7 mouse cellular contexts compared by ENCODE assay signal in genomic region chr8:84197922-84198774, GRCm38 (mm10). TPM values are rescaled to one million over a fixed set of nuclear protein-coding genes. Genes with fewer than 3 reads are reported as not detected.
DNase-seq lines count a peak whose midpoint lies in the region; ATAC-seq lines count a peak whose summit lies in the region.

No protein-coding gene starts in this region.

- H3K4me1 ChIP-seq in intestine, embryonic 14.5 days (replicated peaks; ENCODE audit: control insufficient read depth, insufficient read depth, low read length), result peaks cover 51% of the 10 kb centered on the region
- H3K4me1 ChIP-seq in midbrain, embryonic 10.5 days, result peaks cover 59% of the 10 kb centered on the region

- intact Hi-C loops in left cerebral cortex, postnatal 4 days (cut with DNase I), result no loop called here

- 2% methylated on average over 30 of the region's 30 CpGs for WGBS in intestine, embryonic 14.5 days
- 3% methylated on average over 30 of the region's 30 CpGs for WGBS in midbrain, embryonic 10.5 days

- no peaks in the 10 kb centered on the region for H3K9me3 ChIP-seq in intestine, embryonic 14.5 days (ENCODE audit: control insufficient read depth, low read length)
- no peaks in the 10 kb centered on the region for H3K9me3 ChIP-seq in midbrain, embryonic 10.5 days (replicated peaks)

- peak; percentile 78 for ATAC-seq in activated CD4-positive, CD25-positive, alpha-beta regulatory T cell, adult 4 months
- peak; percentile 68 for ATAC-seq in intestine, embryonic 14.5 days (replicated peaks; ENCODE audit: low FRiP score, low TSS enrichment, low read depth)

- peak overlapping the region; percentile 99 for H3K27ac ChIP-seq in intestine, embryonic 14.5 days (ENCODE audit: low read depth)
- peak overlapping the region; percentile 93 for H3K27ac ChIP-seq in midbrain, embryonic 10.5 days (replicated peaks)

- DNase-seq in embryo, embryonic 11.5 days (ENCODE audit: low read depth, low spot score), result peak; percentile 82
- DNase-seq in gastrocnemius, postnatal 25 days, result peak; percentile 93
- peak; percentile 92 for DNase-seq in intestine, embryonic 14.5 days (ENCODE audit: low spot score)
- DNase-seq in left cerebral cortex, postnatal 4 days, result peak; percentile 74
- DNase-seq in midbrain, embryonic 10.5 days (ENCODE audit: low spot score), result peak; percentile 96
- peak; percentile 73 for DNase-seq in right cerebral cortex, postnatal 4 days

- H3K27me3 ChIP-seq in intestine, embryonic 14.5 days (replicated peaks; ENCODE audit: control insufficient read depth, insufficient read depth, low read length), result no peaks in the 10 kb centered on the region
- H3K27me3 ChIP-seq in midbrain, embryonic 10.5 days (ENCODE audit: low read depth, poor library complexity, severe bottlenecking), result peaks cover 41% of the 10 kb centered on the region

- H3K4me2 ChIP-seq in intestine, embryonic 14.5 days (ENCODE audit: low read length), result peak overlapping the region; percentile 56

- H3K9ac ChIP-seq in intestine, embryonic 14.5 days (ENCODE audit: low read length), result peak overlapping the region; percentile 63

- no peaks in the 10 kb centered on the region for H3K36me3 ChIP-seq in intestine, embryonic 14.5 days (ENCODE audit: control insufficient read depth, insufficient read depth, low read length)
- H3K36me3 ChIP-seq in midbrain, embryonic 10.5 days, result no peaks in the 10 kb centered on the region

- H3K4me3 ChIP-seq in intestine, embryonic 14.5 days (ENCODE audit: low read depth, low read length), result peak overlapping the region; percentile 44
- H3K4me3 ChIP-seq in midbrain, embryonic 10.5 days, result peak overlapping the region; percentile 63

RNA-seq across cellular contexts. Expression of gene Nanos3, which starts 13.1 kb away (rescaled TPM):
- 1 to 10 TPM in 1 of 2 experiments, not detected in 1; 1.1 TPM for polyA plus RNA-seq in activated CD4-positive, CD25-positive, alpha-beta regulatory T cell, adult 4 months (2017; shearing (Covaris generic))
- not detected for total RNA-seq in gastrocnemius, postnatal 25 days (2021)
- polyA plus RNA-seq in intestine, embryonic 14.5 days (2014; fragmentation: Nextera tagmentation; extraction: Ambion mirVana), result 4.1 and 4.4 TPM in 2 replicates
- 10 to 100 TPM in 1 of 2 experiments, 1 to 10 TPM in 1; 8.1 to 11.4 TPM for total RNA-seq in left cerebral cortex, postnatal 4 days (2021)
- polyA plus RNA-seq in midbrain, embryonic 10.5 days (2016; fragmentation: Nextera tagmentation; extraction: Ambion mirVana), result 3.0 and 5.6 TPM in 2 replicates

RNA-seq across cellular contexts. Expression of gene Zswim4, which starts 38.7 kb away (rescaled TPM):
- 1 to 10 TPM; 3.1 to 5.5 TPM for polyA plus RNA-seq in activated CD4-positive, CD25-positive, alpha-beta regulatory T cell, adult 4 months (2017; shearing (Covaris generic))
- total RNA-seq in gastrocnemius, postnatal 25 days (2021), result 1 to 10 TPM; 6.2 to 6.3 TPM
- polyA plus RNA-seq in intestine, embryonic 14.5 days (2014; fragmentation: Nextera tagmentation; extraction: Ambion mirVana), result 10.9 and 11.5 TPM in 2 replicates
- total RNA-seq in left cerebral cortex, postnatal 4 days (2021), result 10 to 100 TPM; 22.9 to 23.3 TPM
- 30.4 and 39.5 TPM in 2 replicates for polyA plus RNA-seq in midbrain, embryonic 10.5 days (2016; fragmentation: Nextera tagmentation; extraction: Ambion mirVana)

RNA-seq across cellular contexts. Expression of gene 4930432K21Rik, which starts 50.3 kb away (rescaled TPM):
- polyA plus RNA-seq in activated CD4-positive, CD25-positive, alpha-beta regulatory T cell, adult 4 months (2017; shearing (Covaris generic)), result 1 to 10 TPM in 1 of 2 experiments, under 1 TPM in 1; 0.40 to 1.2 TPM
- total RNA-seq in gastrocnemius, postnatal 25 days (2021), result not detected
- 0.48 and 0.92 TPM in 2 replicates for polyA plus RNA-seq in intestine, embryonic 14.5 days (2014; fragmentation: Nextera tagmentation; extraction: Ambion mirVana)
- 1 to 10 TPM; 1.7 to 2.1 TPM for total RNA-seq in left cerebral cortex, postnatal 4 days (2021)
- polyA plus RNA-seq in midbrain, embryonic 10.5 days (2016; fragmentation: Nextera tagmentation; extraction: Ambion mirVana), result 2.4 TPM in 2 replicates

RNA-seq across cellular contexts. Expression of gene Cc2d1a, which starts 50.4 kb away (rescaled TPM):
- polyA plus RNA-seq in activated CD4-positive, CD25-positive, alpha-beta regulatory T cell, adult 4 months (2017; shearing (Covaris generic)), result 10 to 100 TPM; 14.9 to 16.0 TPM
- 10 to 100 TPM; 13.7 to 13.8 TPM for total RNA-seq in gastrocnemius, postnatal 25 days (2021)
- polyA plus RNA-seq in intestine, embryonic 14.5 days (2014; fragmentation: Nextera tagmentation; extraction: Ambion mirVana), result 17.4 and 19.5 TPM in 2 replicates
- 10 to 100 TPM; 74.9 to 80.8 TPM for total RNA-seq in left cerebral cortex, postnatal 4 days (2021)
- 14.0 and 18.1 TPM in 2 replicates for polyA plus RNA-seq in midbrain, embryonic 10.5 days (2016; fragmentation: Nextera tagmentation; extraction: Ambion mirVana)

RNA-seq across cellular contexts. Expression of gene D8Ertd738e, which starts 51.4 kb away (rescaled TPM):
- polyA plus RNA-seq in activated CD4-positive, CD25-positive, alpha-beta regulatory T cell, adult 4 months (2017; shearing (Covaris generic)), result 100 to 1,000 TPM; 382 to 385 TPM
- 100 to 1,000 TPM; 174 to 185 TPM for total RNA-seq in gastrocnemius, postnatal 25 days (2021)
- 377 and 380 TPM in 2 replicates for polyA plus RNA-seq in intestine, embryonic 14.5 days (2014; fragmentation: Nextera tagmentation; extraction: Ambion mirVana)
- 100 to 1,000 TPM; 105 to 120 TPM for total RNA-seq in left cerebral cortex, postnatal 4 days (2021)
- polyA plus RNA-seq in midbrain, embryonic 10.5 days (2016; fragmentation: Nextera tagmentation; extraction: Ambion mirVana), result 363 and 389 TPM in 2 replicates

Comparison
In these comparisons a context has a peak if more than half of its experiments do, and no peak if none do; other contexts are left out.
1. Peak in every context shown above with its lines: DNase-seq, ATAC-seq, H3K4me3 ChIP-seq and H3K27ac ChIP-seq.